Mouse (Mus musculus) small intestine, adult 2 months (tissue): ENCODE measurements around the gene Uchl3.

Source experiments
- CTCF ChIP-seq: fragments of 200-500 bp; IDR thresholded peaks from 2 replicates; pipeline ENCODE4 v1.5.1; 2012; ENCODE audit warnings: low read depth, mild to moderate bottlenecking, control low read depth, inconsistent platforms, low read length, moderate library complexity, mixed read lengths; ENCODE audit not compliant: insufficient replicate concordance, insufficient read length; ENCODE audit errors: extremely low read depth
- POLR2A ChIP-seq: fragments of 200-500 bp; IDR thresholded peaks from 2 replicates; pipeline ENCODE4 v1.6.1; 2012; ENCODE audit warnings: low read depth, mild to moderate bottlenecking, control low read depth, inconsistent platforms, low read length, moderate library complexity

DNA sequence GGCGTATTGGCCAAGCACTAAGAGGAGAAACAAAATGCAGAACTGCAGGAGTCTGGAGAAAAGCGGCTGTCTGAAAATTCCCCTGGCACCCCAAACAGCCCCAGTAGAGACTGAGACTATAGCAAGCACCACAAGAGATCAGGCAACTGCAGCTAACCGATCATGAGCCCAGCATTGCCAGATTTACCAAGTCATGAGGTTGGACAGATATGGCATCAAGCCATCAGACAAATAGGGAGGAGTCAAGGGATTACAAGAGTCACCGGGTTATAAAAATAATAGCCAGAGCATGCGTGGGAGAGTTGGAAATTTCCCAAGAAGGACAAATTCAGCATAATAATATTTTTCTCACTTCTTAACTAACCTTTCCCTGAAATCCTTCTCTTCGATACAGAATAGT is 1.2 kb upstream of the Uchl3 start:
- no peak for TF ChIP-seq POLR2A
- TF ChIP-seq CTCF: no peak
